Mouse (Mus musculus): ENCODE measurements around the gene Dchs1. TPM values are rescaled to one million over a fixed set of nuclear protein-coding genes. Genes with fewer than 3 reads are reported as not detected.

Dchs1 gene
- 3.1 and 4.3 TPM in 2 replicates for polyA plus RNA-seq (2015; fragmentation: Nextera tagmentation; extraction: Ambion mirVana)

DNA sequence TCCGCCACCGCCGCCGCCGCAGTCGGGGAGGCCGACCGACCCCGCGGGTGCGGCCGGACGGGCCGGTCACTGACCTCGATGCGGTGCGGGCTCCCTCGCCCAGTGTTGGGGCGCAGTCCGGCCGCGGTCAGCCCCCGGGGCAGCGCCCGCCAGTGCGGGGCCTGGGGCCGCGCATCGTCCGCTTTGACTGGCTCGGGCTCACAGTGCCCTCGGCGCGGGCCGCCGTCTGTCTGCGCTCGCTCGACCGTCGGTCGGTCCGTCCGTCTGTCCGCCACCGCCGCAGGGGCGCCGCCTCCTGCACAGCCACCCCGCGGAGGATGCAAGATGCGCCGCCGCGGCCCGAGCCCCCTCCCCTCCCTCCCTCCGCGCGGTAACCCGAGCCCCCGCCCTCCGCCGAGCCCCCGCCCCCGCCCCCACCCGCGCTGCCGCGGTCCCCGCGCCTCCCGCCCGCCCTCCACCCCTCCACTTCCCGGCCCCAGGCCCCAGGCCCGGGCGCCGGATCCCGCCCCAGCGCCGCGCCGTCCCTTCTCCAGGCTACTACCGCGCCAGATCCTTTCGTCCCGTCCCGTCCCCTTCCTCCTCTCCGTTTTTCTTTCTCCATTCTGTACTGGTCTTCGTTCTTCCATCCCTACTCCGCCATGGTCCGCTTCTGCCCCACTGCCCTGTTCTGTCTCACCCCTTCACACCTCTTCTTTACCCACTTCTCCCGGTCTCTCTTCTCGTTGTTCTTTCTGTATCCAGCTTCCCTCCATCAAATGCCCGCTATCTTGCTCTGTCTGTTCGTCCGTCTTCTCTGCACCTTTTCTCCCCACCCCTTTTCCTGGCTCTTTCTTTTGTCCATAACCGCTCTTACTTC, at the start of gene Dchs1:
Gene Dchs1 (minus strand): TSS at position 370 of the 856 bp plus-strand sequence.
- peaks cover 5% of the 10 kb centered on the region; the same call in 1 of the 2 replicates for H3K4me1 ChIP-seq (ENCODE audit: control insufficient read depth, insufficient read depth, low read length)
- peak within 1 kb of the TSS; percentile 86 for H3K27ac ChIP-seq (ENCODE audit: low read length)
- under 1% methylated on average over 64 of the region's 97 CpGs for WGBS
- H3K4me2 ChIP-seq (ENCODE audit: low read depth, low read length) = peak within 1 kb of the TSS; percentile 74
- H3K9me3 ChIP-seq (replicated peaks; ENCODE audit: control insufficient read depth, low read length) = no peaks in the 10 kb centered on the region
- H3K36me3 ChIP-seq (ENCODE audit: control insufficient read depth, insufficient read depth) = no peaks in the 10 kb centered on the region
- H3K9ac ChIP-seq (ENCODE audit: low read length) = peak within 1 kb of the TSS; percentile 82
- peak; percentile 69 for ATAC-seq (replicated peaks; ENCODE audit: extremely low read depth, insufficient read depth, low FRiP score)
- H3K27me3 ChIP-seq (ENCODE audit: control insufficient read depth, insufficient read depth, low read length) = peaks cover 18% of the 10 kb centered on the region
- peak within 1 kb of the TSS; percentile 78 for H3K4me3 ChIP-seq (ENCODE audit: low read length)

DNA sequence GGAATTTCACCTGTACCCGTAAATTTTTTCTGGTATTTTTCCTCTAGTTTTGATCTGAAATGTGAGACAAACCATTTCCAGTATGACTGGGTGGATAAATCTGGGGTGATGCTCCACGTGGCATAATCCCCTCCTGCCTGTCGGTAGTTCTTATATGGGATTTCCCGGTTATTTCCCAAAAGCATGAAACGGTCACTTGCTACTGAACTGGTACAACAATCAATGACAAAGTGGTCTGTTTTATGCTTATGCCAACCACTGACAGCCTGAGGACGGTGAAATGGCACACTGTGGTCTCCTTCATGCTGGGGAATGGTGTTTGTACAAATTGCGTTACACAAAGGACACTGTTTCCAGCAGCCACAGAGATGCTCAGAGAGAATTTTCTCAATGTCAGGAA, 36.8 kb upstream of the Dchs1 start:
- H3K4me3 ChIP-seq (ENCODE audit: low read length) = no peak overlapping the region
- 71% methylated on average over 7 of the region's 7 CpGs for WGBS
- H3K27ac ChIP-seq (ENCODE audit: low read length) = no peak overlapping the region
- H3K27me3 ChIP-seq (ENCODE audit: control insufficient read depth, insufficient read depth, low read length) = no peaks in the 10 kb centered on the region
- no peaks in the 10 kb centered on the region for H3K4me1 ChIP-seq (ENCODE audit: control insufficient read depth, insufficient read depth, low read length)
- no peak overlapping the region for H3K9ac ChIP-seq (ENCODE audit: low read length)
- no peaks in the 10 kb centered on the region for H3K9me3 ChIP-seq (replicated peaks; ENCODE audit: control insufficient read depth, low read length)
- no peak for ATAC-seq (replicated peaks; ENCODE audit: extremely low read depth, insufficient read depth, low FRiP score)
- H3K4me2 ChIP-seq (ENCODE audit: low read depth, low read length) = no peak overlapping the region
- H3K36me3 ChIP-seq (ENCODE audit: control insufficient read depth, insufficient read depth) = no peaks in the 10 kb centered on the region

DNA sequence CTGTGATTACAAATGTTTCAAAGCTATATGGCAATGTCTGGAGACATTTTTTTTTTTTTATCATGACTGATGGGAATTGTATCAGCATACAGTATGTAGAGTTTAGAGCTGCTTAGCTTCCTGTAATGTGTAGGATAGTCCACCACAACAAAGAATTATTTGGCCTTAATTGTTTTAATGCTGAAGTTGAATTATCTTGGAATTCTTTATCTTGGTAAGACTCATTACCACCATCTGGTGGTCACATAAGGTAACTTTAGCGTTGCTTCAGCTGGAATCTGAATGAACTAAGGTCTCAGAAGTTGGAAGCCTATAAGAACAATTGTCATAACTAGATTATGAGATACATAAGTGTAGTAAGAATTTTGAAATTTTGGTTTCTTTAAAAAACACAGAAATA, 31.0 kb upstream of the Dchs1 start:
- no peak overlapping the region for H3K27ac ChIP-seq (ENCODE audit: low read length)
- 0 out of 2 replicates have a peak, but pooled peaks cover 2% of the 10 kb centered on the region for H3K9me3 ChIP-seq (replicated peaks; ENCODE audit: control insufficient read depth, low read length)
- no peak for ATAC-seq (replicated peaks; ENCODE audit: extremely low read depth, insufficient read depth, low FRiP score)
- H3K27me3 ChIP-seq (ENCODE audit: control insufficient read depth, insufficient read depth, low read length) = no peaks in the 10 kb centered on the region
- H3K4me2 ChIP-seq (ENCODE audit: low read depth, low read length) = no peak overlapping the region
- no peaks in the 10 kb centered on the region for H3K4me1 ChIP-seq (ENCODE audit: control insufficient read depth, insufficient read depth, low read length)
- H3K36me3 ChIP-seq (ENCODE audit: control insufficient read depth, insufficient read depth) = no peaks in the 10 kb centered on the region
- no peak overlapping the region for H3K4me3 ChIP-seq (ENCODE audit: low read length)
- 0% methylated on average over 1 of the region's 1 CpGs for WGBS
- H3K9ac ChIP-seq (ENCODE audit: low read length) = no peak overlapping the region

DNA sequence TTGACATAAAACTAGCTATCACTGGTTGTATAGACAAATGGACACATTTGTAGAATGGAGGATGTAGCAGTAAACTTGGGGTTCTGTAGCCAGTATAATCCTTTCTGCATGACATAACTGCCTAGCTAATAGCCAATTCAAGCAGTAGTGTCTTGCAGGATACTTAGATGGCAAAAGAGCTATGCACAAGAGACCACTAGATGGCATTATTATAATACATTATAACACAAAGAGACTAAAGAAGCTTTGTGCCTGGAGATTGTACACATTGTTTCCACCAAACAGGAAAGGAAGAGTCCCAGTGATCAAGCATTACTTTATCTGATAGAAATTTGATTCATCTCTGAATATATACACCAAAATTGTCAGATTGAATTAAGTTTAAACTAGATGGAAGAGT, 29.3 kb upstream of the Dchs1 start:
- no peak overlapping the region for H3K4me2 ChIP-seq (ENCODE audit: low read depth, low read length)
- no peak overlapping the region for H3K27ac ChIP-seq (ENCODE audit: low read length)
- no peaks in the 10 kb centered on the region for H3K4me1 ChIP-seq (ENCODE audit: control insufficient read depth, insufficient read depth, low read length)
- no peak overlapping the region for H3K9ac ChIP-seq (ENCODE audit: low read length)
- H3K36me3 ChIP-seq (ENCODE audit: control insufficient read depth, insufficient read depth) = no peaks in the 10 kb centered on the region
- H3K4me3 ChIP-seq (ENCODE audit: low read length) = no peak overlapping the region
- peaks cover 2% of the 10 kb centered on the region; the same call in 1 of the 2 replicates for H3K9me3 ChIP-seq (replicated peaks; ENCODE audit: control insufficient read depth, low read length)
- no peaks in the 10 kb centered on the region for H3K27me3 ChIP-seq (ENCODE audit: control insufficient read depth, insufficient read depth, low read length)
- ATAC-seq (replicated peaks; ENCODE audit: extremely low read depth, insufficient read depth, low FRiP score) = no peak

DNA sequence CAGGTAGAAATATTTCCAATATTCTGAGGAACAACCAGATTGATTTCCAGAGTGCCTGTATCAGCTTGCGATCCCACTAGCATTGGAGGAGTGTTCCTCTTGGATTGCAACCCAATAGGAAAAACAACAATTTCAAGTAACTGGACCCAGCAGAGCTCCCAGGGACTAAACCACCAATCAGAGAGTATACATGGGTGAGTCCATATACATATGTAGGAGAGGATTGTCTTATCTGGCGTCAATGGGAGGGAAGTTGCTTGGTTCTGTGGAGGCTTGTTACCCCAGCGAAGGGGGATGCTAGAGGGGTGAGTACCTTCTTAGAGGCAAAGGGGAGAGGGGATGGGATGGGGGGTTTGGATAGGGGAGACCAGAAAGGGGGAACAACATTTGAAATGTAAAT, 25.9 kb upstream of the Dchs1 start:
- Histone ChIP-seq H3K4me2 (ENCODE audit: low read depth, low read length) (no peak overlapping the region), H3K36me3 (ENCODE audit: control insufficient read depth, insufficient read depth) (peaks cover 7% of the 10 kb centered on the region; the same call in 1 of the 2 replicates), H3K27me3 (ENCODE audit: control insufficient read depth, insufficient read depth, low read length) (no peaks in the 10 kb centered on the region), H3K9me3 (replicated peaks; ENCODE audit: control insufficient read depth, low read length) (peaks cover 2% of the 10 kb centered on the region; the same call in 1 of the 2 replicates), H3K9ac (ENCODE audit: low read length) (no peak overlapping the region), H3K4me3 (ENCODE audit: low read length) (no peak overlapping the region), H3K4me1 (ENCODE audit: control insufficient read depth, insufficient read depth, low read length) (peaks cover 8% of the 10 kb centered on the region), H3K27ac (ENCODE audit: low read length) (no peak overlapping the region)
- no peak for ATAC-seq (replicated peaks; ENCODE audit: extremely low read depth, insufficient read depth, low FRiP score)
- 85% methylated on average over 3 of the region's 3 CpGs for WGBS

DNA sequence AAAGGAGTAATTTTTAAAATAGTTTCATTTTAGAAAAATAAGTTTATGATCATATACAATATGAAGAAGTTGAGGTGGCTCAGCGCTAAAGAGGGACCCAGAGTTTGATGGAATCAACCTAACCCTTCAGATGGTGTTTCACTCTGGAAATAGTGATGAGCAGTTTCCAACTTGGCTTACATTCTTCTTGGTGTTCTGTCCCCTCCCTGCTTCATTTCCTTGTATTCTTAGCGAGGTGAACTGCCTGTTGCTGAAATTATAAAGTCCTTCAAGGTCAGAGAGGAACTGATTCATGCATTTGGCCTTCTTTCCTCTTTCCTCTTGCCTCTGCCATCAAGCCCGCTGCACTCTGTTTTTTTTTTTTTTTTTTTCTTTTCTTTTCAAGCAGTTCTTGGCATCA, 25.1 kb upstream of the Dchs1 start:
- Histone ChIP-seq H3K27ac (ENCODE audit: low read length) (no peak overlapping the region), H3K4me1 (ENCODE audit: control insufficient read depth, insufficient read depth, low read length) (peaks cover 8% of the 10 kb centered on the region), H3K4me3 (ENCODE audit: low read length) (no peak overlapping the region), H3K9ac (ENCODE audit: low read length) (no peak overlapping the region), H3K9me3 (replicated peaks; ENCODE audit: control insufficient read depth, low read length) (peaks cover 2% of the 10 kb centered on the region; the same call in 1 of the 2 replicates), H3K27me3 (ENCODE audit: control insufficient read depth, insufficient read depth, low read length) (no peaks in the 10 kb centered on the region), H3K36me3 (ENCODE audit: control insufficient read depth, insufficient read depth) (peaks cover 9% of the 10 kb centered on the region), H3K4me2 (ENCODE audit: low read depth, low read length) (no peak overlapping the region)
- 72% methylated on average over 3 of the region's 3 CpGs for WGBS
- ATAC-seq (replicated peaks; ENCODE audit: extremely low read depth, insufficient read depth, low FRiP score) = no peak

DNA sequence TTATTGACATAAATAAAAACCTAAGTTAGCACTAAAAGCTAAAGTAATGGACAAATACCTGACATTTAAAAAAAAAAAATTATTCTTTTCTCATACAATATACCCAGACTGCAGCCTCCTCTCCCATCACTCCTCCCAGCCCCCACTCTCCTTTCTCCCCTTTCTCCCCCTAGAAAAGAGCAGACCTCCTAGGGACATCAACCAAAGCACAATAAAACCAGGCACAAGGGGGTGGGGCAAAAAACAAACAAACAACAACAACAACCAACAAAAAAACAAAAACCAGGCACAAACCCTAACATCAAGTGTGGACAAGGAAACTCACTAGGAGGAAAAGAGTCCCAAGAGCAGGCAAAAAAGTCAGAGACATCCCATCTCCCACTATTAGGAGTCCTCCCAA, 24.1 kb upstream of the Dchs1 start:
- ATAC-seq (replicated peaks; ENCODE audit: extremely low read depth, insufficient read depth, low FRiP score) = no peak
- Histone ChIP-seq H3K4me2 (ENCODE audit: low read depth, low read length) (peak overlapping the region; percentile 52), H3K9me3 (replicated peaks; ENCODE audit: control insufficient read depth, low read length) (peaks cover 2% of the 10 kb centered on the region; the same call in 1 of the 2 replicates), H3K36me3 (ENCODE audit: control insufficient read depth, insufficient read depth) (peaks cover 13% of the 10 kb centered on the region), H3K27me3 (ENCODE audit: control insufficient read depth, insufficient read depth, low read length) (no peaks in the 10 kb centered on the region), H3K27ac (ENCODE audit: low read length) (no peak overlapping the region), H3K4me3 (ENCODE audit: low read length) (peak overlapping the region; percentile 28), H3K4me1 (ENCODE audit: control insufficient read depth, insufficient read depth, low read length) (peaks cover 8% of the 10 kb centered on the region), H3K9ac (ENCODE audit: low read length) (no peak overlapping the region)

DNA sequence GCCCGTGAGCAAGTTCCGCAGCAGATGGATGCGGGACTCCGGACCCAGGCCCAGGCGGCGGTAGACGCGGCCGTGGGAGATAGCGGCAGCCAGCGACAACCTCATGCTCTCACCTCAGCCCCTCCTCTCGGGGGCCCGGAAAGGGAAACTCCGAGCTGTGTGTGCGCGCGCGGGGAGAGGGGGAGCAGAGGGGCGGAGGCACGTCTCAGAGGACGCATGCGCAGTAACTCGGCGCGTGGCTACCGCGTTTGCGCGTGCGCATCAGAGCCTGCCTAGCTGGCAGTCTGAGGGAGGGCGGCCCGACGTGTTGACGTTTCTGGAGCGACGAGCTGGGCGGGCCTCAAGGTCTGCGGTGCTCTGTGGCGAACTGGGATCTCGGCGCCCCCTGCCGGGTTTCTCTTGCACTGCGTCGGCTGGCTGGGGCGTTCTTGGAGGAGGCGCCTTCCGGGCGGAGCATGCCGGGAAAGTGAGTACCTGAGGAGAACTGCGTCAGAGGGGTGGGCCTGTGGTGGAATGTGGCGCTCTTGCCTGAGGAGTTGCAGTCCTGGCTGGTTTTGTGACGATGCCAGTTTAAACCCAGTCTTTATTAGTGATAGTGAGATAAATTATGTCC, 23.5 kb upstream of the Dchs1 start, which contains the start of gene Mrpl17:
Gene Mrpl17 (minus strand): TSS at position 223 of the 613 bp plus-strand sequence.
- Histone ChIP-seq H3K4me1 (ENCODE audit: control insufficient read depth, insufficient read depth, low read length) (peaks cover 8% of the 10 kb centered on the region), H3K36me3 (ENCODE audit: control insufficient read depth, insufficient read depth) (peaks cover 13% of the 10 kb centered on the region), H3K9me3 (replicated peaks; ENCODE audit: control insufficient read depth, low read length) (peaks cover 2% of the 10 kb centered on the region; the same call in 1 of the 2 replicates), H3K4me2 (ENCODE audit: low read depth, low read length) (peak within 1 kb of the TSS; percentile 88), H3K4me3 (ENCODE audit: low read length) (peak within 1 kb of the TSS; percentile 97), H3K27ac (ENCODE audit: low read length) (peak within 1 kb of the TSS; percentile 91), H3K9ac (ENCODE audit: low read length) (peak within 1 kb of the TSS; percentile 100), H3K27me3 (ENCODE audit: control insufficient read depth, insufficient read depth, low read length) (no peaks in the 10 kb centered on the region)
- under 1% methylated on average over 50 of the region's 52 CpGs for WGBS
- peak; percentile 99 for ATAC-seq (replicated peaks; ENCODE audit: extremely low read depth, insufficient read depth, low FRiP score)

Measured in heart, embryonic 16.5 days (tissue).